Mouse (Mus musculus): ENCODE measurements at regions not wholly inside any gene's neighbourhood (a gene's known extent, or its start where the extent isn't known, plus 50 kb on each side); places are given as distances from the start of the nearest gene placed in this dataset.

GRCm38 (mm10) chr14:99504909-99505308 lies 206.4 kb downstream of the Klf5 start:
- no peak for DNase-seq (ENCODE audit: extremely low spot score in 1 of 2, low spot score in 2 of 2)
- intact Hi-C loops (cut with DNase I) = no loop called here

DNA sequence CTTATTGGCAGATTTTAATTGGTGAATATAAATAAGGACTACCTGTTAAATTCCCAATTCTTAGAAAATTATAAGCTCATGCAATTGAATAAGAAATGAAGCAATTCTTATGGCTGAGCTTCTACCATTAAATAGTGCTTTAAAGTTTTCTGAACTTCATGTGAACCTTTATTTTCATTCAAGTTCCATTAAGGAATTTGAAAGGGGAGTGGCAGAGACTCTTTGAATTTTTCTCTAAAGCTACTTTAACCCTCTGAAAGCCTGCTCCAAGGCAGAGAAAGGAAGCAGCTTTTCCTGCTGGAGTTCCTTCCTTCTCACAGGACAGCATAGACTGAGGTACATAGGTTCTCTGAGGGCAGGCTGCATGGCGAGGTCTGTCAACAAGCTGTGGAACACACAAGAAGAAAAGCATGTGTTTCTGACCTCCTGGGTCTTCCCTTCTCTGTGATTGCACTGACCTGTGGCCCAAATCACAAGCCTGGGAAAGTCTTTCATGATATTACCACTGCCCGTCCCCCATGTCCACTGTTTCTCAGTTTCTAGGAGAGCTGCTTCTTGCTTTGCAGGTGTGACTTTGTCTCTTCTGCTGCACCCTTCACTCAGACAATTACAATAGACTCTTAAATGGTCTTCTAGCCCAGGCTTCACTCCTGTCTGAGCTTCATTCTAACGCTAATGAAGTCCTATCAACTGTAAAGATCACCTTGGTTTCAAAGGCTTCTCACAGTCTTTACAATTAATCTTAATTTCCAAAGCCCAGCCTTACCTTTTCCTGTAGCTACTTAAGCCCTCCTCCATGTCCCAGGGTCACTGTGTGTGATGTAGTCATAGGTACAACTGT lies 211.4 kb downstream of the Klf5 start:
- intact Hi-C loops (cut with DNase I) = no loop called here
- no peak for DNase-seq (ENCODE audit: extremely low spot score in 1 of 2, low spot score in 2 of 2)

DNA sequence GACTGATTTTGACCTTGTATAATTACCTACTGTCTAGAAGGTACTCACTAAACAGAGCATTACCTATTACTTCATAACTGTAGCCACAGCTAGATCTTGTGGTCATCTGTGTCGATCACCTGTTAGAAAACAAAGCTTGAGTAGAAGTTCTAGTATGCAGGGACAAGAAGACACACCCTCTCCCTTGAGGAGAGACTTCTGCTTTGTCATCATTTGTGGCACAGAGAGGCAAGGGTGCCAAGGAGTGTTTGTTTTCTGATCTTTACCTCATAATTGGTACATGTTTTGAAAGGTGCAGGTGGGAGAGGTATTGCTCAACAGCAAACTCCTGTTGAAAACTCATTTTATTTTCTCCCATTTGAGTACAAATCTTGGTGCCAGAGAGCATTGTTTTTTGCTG lies 217.0 kb downstream of the Klf5 start:
- intact Hi-C loops (cut with DNase I) = no loop called here
- no peak for DNase-seq (ENCODE audit: extremely low spot score in 1 of 2, low spot score in 2 of 2)

DNA sequence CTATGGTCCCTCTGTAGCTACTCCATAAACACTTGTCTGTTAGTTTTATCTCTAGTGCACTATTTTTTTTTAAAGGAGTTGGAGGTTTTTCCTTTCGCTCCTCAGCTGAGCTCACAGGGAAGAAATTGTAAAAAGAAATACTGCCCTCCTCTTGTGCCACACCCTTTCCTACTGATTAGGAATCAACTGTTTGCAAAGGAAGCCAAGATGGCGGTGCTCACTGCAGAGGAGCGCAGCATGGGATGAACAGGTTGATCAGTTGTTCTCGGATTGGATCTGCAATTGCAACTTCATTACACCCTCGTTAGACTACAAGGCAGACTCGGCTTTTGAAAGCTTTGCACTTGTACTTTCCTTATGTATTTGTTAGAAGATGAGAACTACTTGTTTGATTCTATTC lies 218.2 kb downstream of the Klf5 start:
- no peak for DNase-seq (ENCODE audit: extremely low spot score in 1 of 2, low spot score in 2 of 2)
- intact Hi-C loops (cut with DNase I) = no loop called here

- intact Hi-C loops (cut with DNase I) = no loop called here
- no peak for DNase-seq (ENCODE audit: extremely low spot score in 1 of 2, low spot score in 2 of 2)
Measured at GRCm38 (mm10) chr14:99520343-99520742, 221.9 kb downstream of the Klf5 start.

DNA sequence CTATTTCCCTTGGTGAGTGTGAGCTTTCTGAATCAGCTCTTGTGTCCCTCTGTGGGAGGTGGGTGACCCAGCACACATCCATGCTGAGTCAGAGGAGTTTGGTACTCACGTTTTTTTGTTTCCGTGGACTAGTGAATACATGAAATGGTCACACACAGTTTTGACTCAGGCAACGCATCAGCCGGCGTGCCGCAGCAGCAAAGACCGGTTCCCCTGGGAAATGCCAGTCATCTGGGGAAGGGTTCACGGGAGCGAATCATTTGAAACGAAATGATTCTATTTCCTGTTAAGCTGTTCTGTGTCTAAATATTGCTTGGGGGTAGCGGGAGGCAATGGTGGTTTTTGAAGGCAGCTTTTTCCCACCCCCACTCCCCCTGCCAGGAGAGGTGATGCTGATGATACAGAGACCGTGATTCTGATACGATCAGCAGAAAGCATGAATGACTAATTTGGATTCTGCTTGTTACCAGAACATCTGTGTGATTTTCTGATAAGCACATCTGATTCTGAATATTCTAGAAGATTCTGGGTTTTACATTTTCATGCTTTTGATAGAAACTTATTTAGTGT lies 223.5 kb downstream of the Klf5 start:
- peak in 1 of 2 experiments; percentile 10 for DNase-seq (ENCODE audit: extremely low spot score in 1 of 2, low spot score in 2 of 2)
- intact Hi-C loops (cut with DNase I) = no loop called here

DNA sequence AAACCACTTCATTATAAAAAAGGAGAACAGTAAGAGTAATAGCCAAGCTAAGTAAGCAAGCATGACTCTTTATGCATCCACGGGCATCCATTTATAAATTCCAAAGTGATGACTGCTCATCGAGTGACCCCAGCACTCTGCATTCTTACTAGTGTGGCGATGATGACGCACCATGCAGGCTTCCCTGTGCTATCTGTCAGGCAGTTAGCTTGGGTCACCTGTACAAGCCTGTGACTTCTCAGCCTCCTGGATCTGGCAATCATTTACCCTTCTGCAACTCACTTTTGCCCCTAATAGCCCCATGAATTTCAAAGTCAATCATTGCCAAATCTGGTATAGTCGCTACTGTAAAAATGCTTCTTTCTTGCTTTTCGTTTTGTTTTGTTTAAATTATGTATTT lies 237.3 kb downstream of the Klf5 start:
- intact Hi-C loops (cut with DNase I) = no loop called here
- DNase-seq (ENCODE audit: extremely low spot score in 1 of 2, low spot score in 2 of 2) = no peak

DNA sequence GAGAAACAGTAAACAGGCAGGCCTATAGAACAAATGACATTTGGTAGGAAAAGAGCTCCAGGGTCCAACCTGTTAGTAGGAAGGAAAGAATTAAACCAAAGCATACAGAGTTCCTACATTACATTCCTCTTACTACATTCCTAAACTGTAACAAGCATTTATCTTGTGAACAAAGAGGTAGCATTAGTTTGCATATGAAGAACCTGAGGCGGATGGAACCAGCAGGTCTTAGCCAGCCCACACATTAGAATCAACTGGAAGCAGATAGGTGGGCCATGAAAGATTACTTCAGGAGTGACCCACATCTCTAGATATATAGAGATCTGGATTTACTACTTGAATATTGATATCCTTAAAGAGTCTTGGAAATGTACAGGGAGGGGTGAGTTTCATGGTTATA lies 238.8 kb downstream of the Klf5 start:
- intact Hi-C loops (cut with DNase I) = no loop called here
- no peak for DNase-seq (ENCODE audit: extremely low spot score in 1 of 2, low spot score in 2 of 2)

GRCm38 (mm10) chr14:99541716-99542115 lies 243.2 kb downstream of the Klf5 start:
- intact Hi-C loops (cut with DNase I) = no loop called here
- no peak for DNase-seq (ENCODE audit: extremely low spot score in 1 of 2, low spot score in 2 of 2)

DNA sequence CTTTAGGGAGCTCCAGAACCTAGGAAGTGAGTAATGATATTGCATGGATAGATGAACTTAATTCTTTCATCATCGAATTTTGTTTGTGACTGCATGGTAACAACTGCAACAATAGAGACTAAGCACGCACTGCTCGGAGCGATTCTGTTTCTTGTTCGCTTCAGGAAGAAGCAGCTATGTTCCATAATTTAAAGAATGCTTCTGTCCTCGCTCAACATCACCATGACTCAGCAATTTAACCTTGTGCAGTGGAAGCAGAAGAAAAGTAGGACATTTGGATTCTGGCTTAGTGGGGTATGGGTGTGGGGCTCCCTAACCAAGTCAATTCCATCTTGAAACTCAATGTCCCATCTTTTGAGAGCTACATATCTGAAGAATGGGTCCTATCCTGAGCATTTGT lies 249.4 kb downstream of the Klf5 start:
- no peak for DNase-seq (ENCODE audit: extremely low spot score in 1 of 2, low spot score in 2 of 2)
- intact Hi-C loops (cut with DNase I) = no loop called here

GRCm38 (mm10) chr14:99548363-99549248 lies 250.1 kb downstream of the Klf5 start:
- DNase-seq (ENCODE audit: extremely low spot score in 1 of 2, low spot score in 2 of 2) = no peak

DNA sequence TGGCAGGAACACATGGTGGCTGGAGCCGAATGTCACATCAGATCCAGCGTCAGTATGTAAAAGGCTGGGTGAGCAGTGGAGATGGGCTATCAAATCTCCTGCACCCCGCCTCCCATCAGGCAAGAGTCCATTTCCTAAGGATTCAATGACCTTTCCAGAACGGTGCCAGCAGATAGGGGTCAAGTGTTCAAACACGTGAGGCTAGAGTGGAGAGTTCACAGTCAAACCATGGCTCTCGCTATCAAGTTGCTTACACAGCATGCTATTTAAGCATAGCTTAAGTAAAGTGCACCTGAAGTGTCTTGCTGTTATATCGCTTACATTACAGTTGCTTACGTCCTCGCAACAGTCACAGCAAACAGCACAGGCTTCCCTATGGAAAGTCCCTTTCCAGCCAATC lies 265.5 kb downstream of the Klf5 start:
- no peak for DNase-seq (ENCODE audit: extremely low spot score in 1 of 2, low spot score in 2 of 2)
- intact Hi-C loops (cut with DNase I) = no loop called here

More at GRCm38 (mm10) chr14:99548363-99549248, 250.1 kb downstream of the Klf5 start:
- intact Hi-C loops (cut with DNase I) = no loop called here

GRCm38 (mm10) chr14:99574146-99574545 lies 275.7 kb downstream of the Klf5 start:
- intact Hi-C loops (cut with DNase I) = no loop called here
- DNase-seq (ENCODE audit: extremely low spot score in 1 of 2, low spot score in 2 of 2) = no peak

DNA sequence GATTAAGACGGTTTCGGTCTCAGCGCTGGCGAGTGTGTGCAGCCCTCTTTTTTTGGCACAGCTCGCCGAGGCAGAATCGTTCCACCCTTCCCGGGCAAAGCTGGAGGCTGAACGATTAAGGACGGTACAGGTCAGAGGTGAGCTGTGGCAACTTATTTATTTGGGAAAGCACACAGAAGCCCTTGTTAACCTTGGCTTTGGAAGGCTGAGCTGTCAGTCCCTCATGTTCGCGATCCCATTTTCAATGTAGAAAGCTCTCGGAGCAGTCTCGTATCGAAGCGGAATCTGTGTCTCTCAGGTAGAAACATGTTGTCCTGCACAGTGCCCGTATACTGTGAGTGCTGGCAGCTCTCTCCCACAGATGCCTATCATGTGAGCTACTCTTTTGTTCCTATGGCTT lies 280.2 kb downstream of the Klf5 start:
- intact Hi-C loops (cut with DNase I) = no loop called here
- DNase-seq (ENCODE audit: extremely low spot score in 1 of 2, low spot score in 2 of 2) = no peak

- intact Hi-C loops (cut with DNase I) = no loop called here
Measured at GRCm38 (mm10) chr14:99579271-99579759, 280.8 kb downstream of the Klf5 start.

DNA sequence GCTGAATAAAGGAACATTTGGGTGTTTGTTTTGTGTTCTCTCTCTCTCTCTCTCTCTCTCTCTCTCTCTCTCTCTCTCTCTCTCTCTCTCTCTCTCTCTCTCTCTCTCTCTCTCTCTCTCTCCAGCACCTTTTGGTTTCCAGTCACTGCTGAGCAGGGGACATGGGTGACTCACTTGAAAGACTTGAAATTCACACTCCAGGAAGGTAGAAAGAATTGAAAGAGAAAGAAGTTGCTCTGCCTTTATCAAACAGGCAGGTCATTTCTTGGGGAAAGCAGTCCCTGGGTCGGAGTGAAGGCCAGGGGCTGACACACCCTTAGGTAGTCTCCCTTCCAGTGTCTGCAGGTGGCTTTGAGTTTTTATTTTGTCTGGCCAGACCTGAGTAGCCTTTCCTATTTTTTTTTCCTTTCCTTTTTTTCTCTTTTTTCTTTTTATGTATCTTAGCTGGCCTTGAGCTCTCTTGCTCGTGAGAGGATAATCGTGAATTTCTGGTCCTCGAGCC lies 281.3 kb downstream of the Klf5 start:
- intact Hi-C loops (cut with DNase I) = no loop called here
- DNase-seq (ENCODE audit: extremely low spot score in 1 of 2, low spot score in 2 of 2) = no peak

More at GRCm38 (mm10) chr14:99579271-99579759, 280.8 kb downstream of the Klf5 start:
- DNase-seq (ENCODE audit: extremely low spot score in 1 of 2, low spot score in 2 of 2) = no peak

DNA sequence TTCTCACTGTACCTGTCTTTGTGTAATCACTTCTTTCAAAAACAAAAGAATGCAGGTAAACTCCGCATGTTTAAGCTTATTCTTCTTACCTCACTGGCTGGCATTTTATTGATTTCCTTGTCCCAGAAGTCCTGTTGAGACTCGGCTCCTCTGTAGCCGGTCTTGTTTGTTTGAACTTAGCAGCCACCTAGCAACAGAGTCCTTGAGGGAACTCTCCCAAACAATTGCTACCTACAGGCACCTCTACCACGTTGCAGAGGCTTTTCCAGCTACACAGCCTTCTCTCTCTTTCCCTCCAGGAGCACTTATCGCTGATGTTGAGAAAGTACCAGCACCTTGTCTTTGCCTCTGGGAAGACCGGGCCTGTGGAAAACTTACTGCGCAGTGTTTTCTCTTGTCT lies 285.7 kb downstream of the Klf5 start:
- intact Hi-C loops (cut with DNase I) = no loop called here
- DNase-seq (ENCODE audit: extremely low spot score in 1 of 2, low spot score in 2 of 2) = no peak

GRCm38 (mm10) chr14:99586029-99586428 lies 287.5 kb downstream of the Klf5 start:
- no peak for DNase-seq (ENCODE audit: extremely low spot score in 1 of 2, low spot score in 2 of 2)
- intact Hi-C loops (cut with DNase I) = no loop called here

- intact Hi-C loops (cut with DNase I) = no loop called here
- no peak for DNase-seq (ENCODE audit: extremely low spot score in 1 of 2, low spot score in 2 of 2)
Measured at GRCm38 (mm10) chr14:99590854-99591470, 292.5 kb downstream of the Klf5 start.
